Mouse (Mus musculus): Measurements from ENCODE around the gene Zmynd19. TPM values are rescaled to one million over a fixed set of nuclear protein-coding genes. Genes with fewer than 3 reads are reported as not detected.

The Zmynd19 gene
- 4.5 and 5.5 TPM in 2 replicates for polyA plus RNA-seq (2012; ENCODE audit: low replicate concordance)

GRCm38 (mm10) chr2:24949421-24950188, at the start of gene Zmynd19:
Gene Zmynd19, plus strand, starts transcription at chr2:24949792.

GRCm38 (mm10) chr2:24918930-24919838, 30.4 kb upstream of the Zmynd19 start, which contains the start of gene Ehmt1:
Gene Ehmt1, minus strand, starts transcription at chr2:24919614.

DNA sequence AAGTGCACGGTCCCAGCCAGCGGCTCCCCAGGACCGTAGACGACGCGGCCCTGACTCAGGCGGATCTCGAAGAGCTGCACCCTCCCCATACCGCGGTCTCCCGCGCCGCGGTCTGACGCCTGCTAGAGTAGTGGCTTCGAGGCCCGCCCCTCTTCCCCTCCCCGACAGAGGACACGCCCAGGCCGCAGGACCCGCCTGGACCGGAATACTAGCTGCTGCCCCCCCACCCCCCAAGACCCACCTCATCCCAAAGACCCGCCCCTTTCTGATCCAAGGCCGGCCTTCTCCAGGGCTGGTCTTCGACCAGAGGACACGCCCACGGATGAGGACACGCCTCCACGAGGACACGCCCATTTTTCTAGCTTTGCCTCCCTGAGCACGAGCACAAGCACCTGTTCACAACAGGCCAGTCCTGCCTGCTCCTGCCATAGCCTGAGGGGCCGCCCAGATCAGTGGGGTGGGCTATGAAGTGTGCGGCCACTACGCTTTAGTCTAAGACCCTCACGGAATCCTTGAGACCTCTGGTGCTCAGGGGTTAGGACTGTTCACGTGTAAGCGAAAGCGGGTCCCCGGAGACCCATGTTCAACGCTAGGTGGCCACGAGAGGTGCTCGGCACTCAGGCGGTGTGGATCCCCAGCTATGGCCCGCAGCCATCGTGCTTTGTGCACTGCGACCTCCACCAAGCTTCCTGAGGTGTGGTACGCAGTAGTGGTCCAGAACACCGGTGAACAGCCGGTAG, 14.4 kb upstream of the Zmynd19 start, which contains the start of gene Arrdc1:
Gene Arrdc1 (minus strand): TSS at position 196 of the 740 bp plus-strand sequence.

DNA sequence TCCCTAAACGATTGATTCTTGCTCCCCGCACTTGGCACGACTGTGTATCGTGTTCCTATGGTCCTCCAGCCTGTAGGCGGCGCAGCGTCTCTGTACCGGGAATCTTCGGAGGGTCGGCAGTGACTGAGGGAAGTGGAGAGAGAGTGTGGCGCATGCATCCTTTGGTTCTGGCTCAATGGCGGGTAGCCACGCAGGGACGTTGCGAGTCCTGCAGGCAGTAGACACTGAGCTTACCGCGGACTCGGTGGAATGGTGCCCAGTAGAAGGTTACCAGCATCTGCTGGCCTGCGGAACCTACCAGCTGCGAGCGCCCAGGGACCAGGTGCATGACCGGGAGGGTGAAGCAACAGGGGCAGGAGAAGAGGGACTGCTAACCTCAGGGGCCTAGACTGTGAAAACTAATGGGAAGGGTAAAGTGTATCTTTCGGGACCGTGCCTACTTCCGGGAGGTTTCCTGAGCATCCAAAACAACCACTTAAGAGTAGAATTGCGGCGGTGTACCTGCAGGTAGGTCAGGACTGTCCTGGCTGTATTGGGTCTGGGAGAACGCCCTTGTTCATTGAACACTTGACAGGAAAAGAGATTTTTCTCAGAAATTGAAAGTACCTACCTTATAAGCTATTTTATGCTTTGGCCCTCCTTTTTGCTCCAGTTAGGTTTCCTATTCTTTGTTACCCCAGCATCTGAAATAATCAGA, 12.9 kb downstream of the Zmynd19 start, which contains the start of gene Dph7:
Gene Dph7 (plus strand): TSS at position 97 of the 697 bp plus-strand sequence.

GRCm38 (mm10) chr2:24974906-24975703, 25.5 kb downstream of the Zmynd19 start, which contains the start of gene Mrpl41:
Gene Mrpl41, minus strand, starts transcription at chr2:24975098.

GRCm38 (mm10) chr2:24975704-24976297, 26.2 kb downstream of the Zmynd19 start, which contains the start of gene Pnpla7:
Gene Pnpla7, plus strand, starts transcription at chr2:24976033.

Other genes starting within 250 kb of the Zmynd19 start
- 0.42 and 0.88 TPM in 2 replicates for gene Cacna1b, start 186.6 kb upstream of the Zmynd19 start, polyA plus RNA-seq (2012; ENCODE audit: low replicate concordance)
- 49.1 and 68.9 TPM in 2 replicates for gene Ehmt1, start 30.2 kb upstream of the Zmynd19 start, polyA plus RNA-seq (2012; ENCODE audit: low replicate concordance)
- 109 and 170 TPM in 2 replicates for gene Arrdc1, start 14.5 kb upstream of the Zmynd19 start, polyA plus RNA-seq (2012; ENCODE audit: low replicate concordance)
- gene Dph7, start 12.6 kb downstream of the Zmynd19 start, polyA plus RNA-seq (2012; ENCODE audit: low replicate concordance), result 9.0 and 14.3 TPM in 2 replicates
- 6.8 and 41.9 TPM in 2 replicates for gene Mrpl41, start 25.3 kb downstream of the Zmynd19 start, polyA plus RNA-seq (2012; ENCODE audit: low replicate concordance)
- 16.1 and 17.4 TPM in 2 replicates for gene Pnpla7, start 26.2 kb downstream of the Zmynd19 start, polyA plus RNA-seq (2012; ENCODE audit: low replicate concordance)
- 24.0 and 47.9 TPM in 2 replicates for gene Nsmf, start 104.6 kb downstream of the Zmynd19 start, polyA plus RNA-seq (2012; ENCODE audit: low replicate concordance)
- not detected in 2 replicates for gene Entpd8, start 130.5 kb downstream of the Zmynd19 start, polyA plus RNA-seq (2012; ENCODE audit: low replicate concordance)
- gene Noxa1, start 145.4 kb downstream of the Zmynd19 start, polyA plus RNA-seq (2012; ENCODE audit: low replicate concordance), result 0.07 and 0.45 TPM in 2 replicates
- gene Nrarp, start 231.0 kb downstream of the Zmynd19 start, polyA plus RNA-seq (2012; ENCODE audit: low replicate concordance), result 10.2 and 19.3 TPM in 2 replicates
- 52.8 and 77.9 TPM in 2 replicates for gene Tor4a, start 247.1 kb downstream of the Zmynd19 start, polyA plus RNA-seq (2012; ENCODE audit: low replicate concordance)

Measured in hematopoietic multipotent progenitor cell, adult 10-12 weeks (in vitro differentiated cells).